Mouse (Mus musculus): ENCODE measurements around the gene Flcn.

GRCm38 (mm10) chr11:59743712-59744111 lies 66.1 kb downstream of the Flcn start:
- TF ChIP-seq CTCF (IDR thresholded peaks at IDR 0.05; ENCODE audit: insufficient read depth, low read depth, low read length) (no peak), POLR2A (IDR thresholded peaks at IDR 0.05; ENCODE audit: insufficient read depth, low read depth, low read length) (no peak)
